Mouse (Mus musculus) neural tube, embryonic 14.5 days (tissue): ENCODE measurements around the gene Gm17720. TPM values are rescaled to one million over a fixed set of nuclear protein-coding genes. Genes with fewer than 3 reads are reported as not detected.

Source experiments
- ATAC-seq: fragments of 200-750 bp; cut with Nextera tagmentation; 2 replicates; pipeline ENCODE4 v1.8.0; 2017; ENCODE audit warnings: low read depth, mild to moderate bottlenecking, moderate TSS enrichment, moderate library complexity
- H3K27ac ChIP-seq: fragments of 300-500 bp; sonication (generic); 2 replicates; pipeline ENCODE4 v1.5.1; 2014; ENCODE audit warnings: low read depth, mild to moderate bottlenecking, control low read depth, low read length, moderate library complexity, mixed read lengths
- H3K27me3 ChIP-seq: fragments of 300-500 bp; sonication (generic); 2 replicates; pipeline ENCODE4 v1.6.1; 2014; ENCODE audit warnings: low read length; ENCODE audit not compliant: control insufficient read depth, insufficient read depth
- H3K36me3 ChIP-seq: fragments of 300-500 bp; sonication (generic); 2 replicates; pipeline ENCODE4 v1.6.1; 2014; ENCODE audit warnings: low read length, mixed read lengths; ENCODE audit not compliant: control insufficient read depth, insufficient read depth
- H3K4me1 ChIP-seq: fragments of 300-500 bp; sonication (generic); 2 replicates; pipeline ENCODE4 v1.6.1; 2014; ENCODE audit warnings: low read length; ENCODE audit not compliant: control insufficient read depth, insufficient read depth
- H3K4me2 ChIP-seq: fragments of 300-500 bp; sonication (generic); 2 replicates; pipeline ENCODE4 v1.6.1; 2014; ENCODE audit warnings: mild to moderate bottlenecking, low read depth, low read length, control low read depth
- H3K4me3 ChIP-seq: fragments of 300-500 bp; sonication (generic); 2 replicates; pipeline ENCODE4 v1.5.1; 2014; ENCODE audit warnings: low read depth, low read length, control low read depth, mixed read lengths
- H3K9ac ChIP-seq: fragments of 300-500 bp; sonication (generic); replicated peaks from 2 replicates; pipeline ENCODE4 v1.6.1; 2014; ENCODE audit warnings: low read depth, mild to moderate bottlenecking, control low read depth, low read length, mixed read lengths
- H3K9me3 ChIP-seq: fragments of 300-500 bp; sonication (generic); 2 replicates; pipeline ENCODE4 v1.6.1; 2016; ENCODE audit warnings: low read length; ENCODE audit not compliant: control insufficient read depth
- WGBS: fragments of 180-500 bp; shearing (Covaris S2); extraction: QIAGEN DNeasy Blood & Tissue Kit; methylation state at CpG from one replicate; pipeline ENCODE4 v1.1.7; 2014; 5-methylcytosine and 5-hydroxymethylcytosine counted together
- polyA plus RNA-seq: library from polyadenylated mRNA; unstranded; fragments of >200 nt; fragmentation: Nextera tagmentation; extraction: Ambion mirVana; gene quantifications from 2 replicates; pipeline ENCODE4 v1.2.1, GENCODE M21; 2014

Gene Gm17720
- polyA plus RNA-seq, 1 experiment from 2014 or later: not detected

DNA sequence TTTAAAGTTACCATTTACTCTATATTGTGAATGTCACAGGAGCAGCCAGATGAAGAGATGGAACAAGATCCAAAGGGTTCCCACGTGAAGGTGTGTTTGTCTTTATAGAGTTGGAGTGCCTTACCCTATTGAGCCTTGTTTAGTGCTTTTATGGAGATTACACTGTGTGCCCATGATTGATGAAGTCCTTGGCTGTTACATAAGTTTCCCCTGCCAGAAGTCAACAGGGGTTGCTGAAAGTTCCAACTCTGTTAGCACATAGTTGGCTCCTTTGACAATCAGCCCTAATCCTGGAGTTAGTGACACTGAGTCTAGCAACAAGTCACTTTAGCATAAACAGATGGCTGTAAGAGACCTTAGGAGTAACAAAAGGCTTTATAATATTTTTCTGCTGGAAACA lies 10.7 kb downstream of the Gm17720 start:
- H3K4me2 ChIP-seq: no peak overlapping the region
- no peak for ATAC-seq
- H3K9ac ChIP-seq: no peak overlapping the region
- H3K4me3 ChIP-seq: no peak overlapping the region
- H3K27me3 ChIP-seq: no peaks in the 10 kb centered on the region
- no peaks in the 10 kb centered on the region for H3K4me1 ChIP-seq
- H3K36me3 ChIP-seq: peaks cover 19% of the 10 kb centered on the region
- 57% methylated on average over 1 of the region's 1 CpGs for WGBS
- H3K27ac ChIP-seq: no peak overlapping the region
- H3K9me3 ChIP-seq: 0 out of 2 replicates have a peak, but pooled peaks cover 5% of the 10 kb centered on the region

DNA sequence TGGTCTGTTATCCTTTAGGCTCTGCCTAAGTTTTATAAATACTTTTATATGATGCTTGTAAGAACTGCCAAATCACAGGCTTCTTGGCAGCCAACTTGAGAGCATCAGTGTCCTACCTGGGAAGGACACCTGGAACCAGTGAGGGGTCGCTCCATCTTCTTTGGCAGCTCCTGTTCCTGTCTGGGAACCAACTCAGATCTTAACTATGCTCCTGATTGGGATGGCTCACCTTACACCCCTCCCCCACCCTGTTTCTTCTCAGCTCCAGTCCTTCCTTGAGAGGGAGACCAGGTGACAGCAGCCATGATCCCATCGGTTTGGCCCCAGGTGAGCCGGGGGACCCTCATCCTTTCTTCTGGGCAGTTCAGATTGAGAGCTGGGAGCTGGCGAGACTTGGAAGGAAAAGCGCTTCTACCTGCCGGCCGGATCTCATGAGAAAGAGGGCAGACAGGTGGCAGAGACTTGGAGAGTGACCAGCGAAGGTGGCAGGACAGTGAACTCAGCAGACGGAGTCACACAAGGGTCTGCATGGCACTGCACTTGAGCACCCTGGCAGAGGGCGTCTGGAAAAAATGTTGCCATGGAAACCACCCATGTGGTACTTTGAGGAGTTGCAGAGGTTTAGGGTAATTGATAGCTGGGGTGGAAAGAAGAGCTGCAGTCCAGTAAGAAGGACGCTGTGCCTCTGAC lies 20.0 kb downstream of the Gm17720 start:
- ATAC-seq: no peak
- Histone ChIP-seq H3K9me3 (no peaks in the 10 kb centered on the region), H3K27me3 (no peaks in the 10 kb centered on the region), H3K27ac (no peak overlapping the region), H3K36me3 (peaks cover 34% of the 10 kb centered on the region), H3K4me3 (no peak overlapping the region), H3K4me2 (no peak overlapping the region), H3K4me1 (peaks cover 3% of the 10 kb centered on the region; the same call in 1 of the 2 replicates), H3K9ac (no peak overlapping the region)
- 81% methylated on average over 11 of the region's 11 CpGs for WGBS

DNA sequence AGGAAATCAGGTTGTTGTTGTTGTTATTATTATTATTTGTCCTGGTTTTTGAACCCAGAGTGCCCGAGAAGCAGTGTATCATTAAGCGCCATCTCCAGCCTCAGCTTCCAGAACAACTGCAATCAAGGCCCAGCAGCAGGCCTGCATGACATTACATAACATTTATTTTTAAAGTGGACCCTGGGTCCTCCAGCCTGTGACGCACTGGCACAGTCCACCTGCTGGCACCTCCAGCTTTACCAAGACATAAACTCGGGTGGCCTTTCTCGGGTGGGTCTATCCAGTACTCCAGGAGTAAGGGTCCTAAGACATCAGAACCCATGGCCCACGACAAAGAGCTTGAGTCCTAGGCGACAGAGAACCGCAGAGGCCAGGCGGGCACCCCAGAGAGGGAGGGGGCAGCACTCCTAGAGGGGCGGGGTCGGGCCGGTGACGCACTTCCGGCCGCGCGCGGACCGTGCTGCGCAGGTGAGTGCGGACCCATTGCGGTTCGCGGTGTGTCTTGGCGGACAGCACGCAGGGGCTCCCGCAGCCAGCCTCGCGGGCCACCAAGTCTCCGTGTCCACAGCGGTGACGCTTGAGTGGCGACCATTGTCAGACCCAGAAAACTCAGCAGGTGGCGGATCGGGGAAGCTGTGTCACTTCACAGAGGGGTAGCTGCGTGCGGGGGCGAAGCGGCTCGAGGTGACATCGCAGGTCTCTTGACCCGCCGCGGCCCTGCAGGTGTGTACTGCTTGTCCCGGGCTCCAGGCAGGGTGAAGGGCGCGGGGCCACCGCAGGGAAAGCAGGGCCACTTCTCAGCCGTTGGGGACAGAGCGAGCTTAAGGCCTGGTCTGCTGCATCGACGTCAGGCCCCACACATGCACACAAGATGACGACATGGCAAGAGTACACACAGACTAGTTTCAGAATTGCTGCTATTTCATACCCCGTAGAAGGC lies 23.0 kb downstream of the Gm17720 start, which contains the start of gene Zfp612:
TSS of gene Zfp612 (plus strand) at position 465 of the 940 bp plus-strand sequence.
- Histone ChIP-seq H3K27me3 (no peaks in the 10 kb centered on the region), H3K4me2 (peak within 1 kb of the TSS; percentile 73), H3K4me1 (peaks cover 3% of the 10 kb centered on the region; the same call in 1 of the 2 replicates), H3K27ac (no peak within 1 kb of the TSS; the same call in 1 of the 2 replicates), H3K36me3 (peaks cover 17% of the 10 kb centered on the region; the same call in 1 of the 2 replicates), H3K4me3 (peak within 1 kb of the TSS; percentile 74), H3K9ac (peak within 1 kb of the TSS; percentile 72), H3K9me3 (no peaks in the 10 kb centered on the region)
- 7% methylated on average over 54 of the region's 54 CpGs for WGBS
- peak; percentile 97 for ATAC-seq

DNA sequence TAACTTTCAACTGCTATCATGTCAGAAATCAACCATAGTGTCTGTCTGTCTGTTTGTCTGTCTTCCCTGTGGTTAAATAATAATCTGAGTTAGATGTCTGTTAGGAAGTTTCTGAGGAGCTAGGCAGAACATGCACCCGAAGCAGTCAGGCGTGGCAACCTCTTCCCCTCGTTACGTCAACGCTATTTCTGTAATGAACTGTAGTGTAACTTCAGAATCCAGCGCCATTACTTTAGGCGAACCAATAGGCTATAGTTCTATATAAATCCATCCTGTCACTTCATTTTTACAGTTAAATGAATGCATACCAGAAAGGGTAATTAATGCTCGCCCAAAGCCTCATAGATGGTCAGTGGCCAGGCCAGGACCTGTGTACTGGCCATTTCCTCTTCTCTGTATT lies 28.1 kb downstream of the Gm17720 start:
- no peaks in the 10 kb centered on the region for H3K9me3 ChIP-seq
- no peaks in the 10 kb centered on the region for H3K27me3 ChIP-seq
- H3K4me1 ChIP-seq: no peaks in the 10 kb centered on the region
- no peak overlapping the region for H3K27ac ChIP-seq
- no peaks in the 10 kb centered on the region for H3K36me3 ChIP-seq
- no peak for ATAC-seq
- H3K4me3 ChIP-seq: no peak overlapping the region
- WGBS: 88% methylated on average over 8 of the region's 8 CpGs
- H3K9ac ChIP-seq: no peak overlapping the region
- H3K4me2 ChIP-seq: no peak overlapping the region

DNA sequence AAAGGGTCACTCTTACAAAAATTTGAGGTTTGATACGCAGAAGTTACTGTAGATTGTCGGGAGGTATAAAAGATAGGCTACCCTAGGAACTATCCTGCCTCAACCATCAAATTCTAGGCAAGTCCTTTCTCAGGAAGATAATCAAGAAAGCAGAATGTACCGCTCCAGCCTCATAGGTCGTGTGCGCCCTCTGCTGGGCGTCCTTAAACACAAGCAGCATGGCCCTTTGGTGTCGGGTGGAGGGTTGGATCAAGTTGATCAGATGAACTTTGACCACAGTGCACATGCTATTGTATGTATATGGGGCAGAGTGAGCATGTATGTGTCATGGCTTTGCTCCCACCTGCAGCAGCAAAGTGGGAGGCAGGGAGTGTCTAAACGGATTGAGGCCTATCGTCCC lies 31.0 kb downstream of the Gm17720 start:
- Histone ChIP-seq H3K36me3 (no peaks in the 10 kb centered on the region), H3K27me3 (no peaks in the 10 kb centered on the region), H3K4me2 (no peak overlapping the region), H3K27ac (no peak overlapping the region), H3K4me1 (no peaks in the 10 kb centered on the region), H3K4me3 (no peak overlapping the region), H3K9ac (no peak overlapping the region), H3K9me3 (no peaks in the 10 kb centered on the region)
- ATAC-seq: no peak
- 16% methylated on average over 9 of the region's 9 CpGs for WGBS

DNA sequence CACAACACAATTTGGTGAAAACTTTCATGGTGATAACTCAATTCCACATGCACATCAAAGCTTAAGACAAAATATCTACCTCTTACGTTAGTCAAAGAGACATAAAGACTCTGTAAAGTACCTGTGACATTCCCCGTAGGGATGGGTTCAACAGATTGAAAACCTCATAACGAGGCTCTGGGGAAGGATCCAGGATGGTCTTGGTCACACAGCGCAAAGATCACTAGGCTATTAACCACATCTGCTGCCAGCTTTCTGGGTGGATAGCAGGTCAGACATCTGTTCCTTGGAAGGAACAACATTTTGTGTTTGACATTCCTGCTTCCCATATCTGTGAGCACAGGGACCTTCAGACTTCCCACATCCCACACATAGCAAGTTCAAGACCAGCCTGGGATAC lies 32.8 kb downstream of the Gm17720 start:
- WGBS: 89% methylated on average over 4 of the region's 4 CpGs
- Histone ChIP-seq H3K9me3 (no peaks in the 10 kb centered on the region), H3K36me3 (no peaks in the 10 kb centered on the region)

DNA sequence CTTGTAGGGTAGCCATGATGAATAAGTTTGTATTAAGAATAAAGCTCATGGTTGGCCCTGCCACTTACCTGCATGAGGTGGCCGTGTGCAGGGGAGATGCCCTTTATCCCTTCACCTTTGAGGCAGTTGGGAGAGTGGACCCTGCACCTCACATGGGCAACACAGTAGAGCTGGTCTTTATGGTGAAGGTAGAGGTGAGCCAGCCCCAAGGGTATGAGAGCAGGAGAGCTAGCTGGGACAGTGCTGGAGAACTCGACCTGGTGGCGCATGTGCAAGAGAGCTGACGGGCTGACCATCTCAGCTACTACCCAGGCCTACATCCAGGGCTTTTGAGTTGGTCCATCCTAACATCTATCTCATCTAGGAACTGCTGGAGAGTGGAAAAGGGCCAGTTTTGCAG lies 36.9 kb downstream of the Gm17720 start:
- H3K4me2 ChIP-seq: no peak overlapping the region
- 89% methylated on average over 4 of the region's 4 CpGs for WGBS
- ATAC-seq: no peak
- no peaks in the 10 kb centered on the region for H3K27me3 ChIP-seq
- H3K4me3 ChIP-seq: no peak overlapping the region
- no peak overlapping the region for H3K9ac ChIP-seq
- no peak overlapping the region for H3K27ac ChIP-seq
- no peaks in the 10 kb centered on the region for H3K4me1 ChIP-seq
- H3K9me3 ChIP-seq: no peaks in the 10 kb centered on the region
- H3K36me3 ChIP-seq: no peaks in the 10 kb centered on the region

More for the DNA sequence above, 32.8 kb downstream of the Gm17720 start:
- Histone ChIP-seq H3K4me3 (no peak overlapping the region), H3K27me3 (no peaks in the 10 kb centered on the region), H3K4me1 (no peaks in the 10 kb centered on the region), H3K9ac (no peak overlapping the region), H3K4me2 (no peak overlapping the region), H3K27ac (no peak overlapping the region)
- no peak for ATAC-seq

DNA sequence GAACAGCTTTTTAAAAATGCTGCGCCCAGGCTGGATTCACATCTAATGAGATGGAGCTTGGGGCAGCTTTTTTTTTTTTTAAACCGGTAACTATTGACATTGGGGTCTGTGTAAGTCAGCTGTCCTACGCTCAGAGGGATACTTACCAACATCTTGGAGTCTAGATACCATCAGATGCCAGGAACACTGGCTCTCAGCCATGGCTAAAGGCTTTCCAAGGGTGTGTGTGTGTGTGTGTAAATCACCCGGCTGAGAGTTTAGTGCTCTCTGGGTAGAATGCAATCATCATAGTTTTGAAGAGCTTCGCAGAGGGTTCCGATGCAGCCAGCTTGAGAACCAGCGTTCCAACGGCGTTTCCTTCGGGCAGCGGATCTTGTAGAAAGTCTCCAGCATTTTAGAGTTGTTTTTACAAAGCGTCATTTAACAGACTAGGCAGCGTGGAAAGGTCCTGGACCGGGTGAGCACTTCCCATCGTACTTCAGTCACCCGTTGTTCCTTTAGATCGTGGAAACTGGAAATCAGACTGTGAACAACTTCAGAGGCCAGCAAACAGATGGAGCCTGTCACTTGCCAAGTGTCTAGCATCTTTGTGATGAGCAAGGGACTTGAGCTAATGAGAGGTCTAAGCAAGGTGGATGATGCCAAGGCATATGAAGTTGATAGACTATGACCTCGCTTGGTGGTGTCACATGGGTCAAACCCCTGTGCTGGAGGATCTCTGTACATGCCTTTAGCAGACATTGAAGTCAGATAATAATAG lies 37.8 kb downstream of the Gm17720 start:
- Histone ChIP-seq H3K27ac (no peak overlapping the region), H3K36me3 (no peaks in the 10 kb centered on the region), H3K9me3 (no peaks in the 10 kb centered on the region), H3K4me3 (no peak overlapping the region), H3K4me1 (no peaks in the 10 kb centered on the region), H3K9ac (no peak overlapping the region), H3K4me2 (no peak overlapping the region), H3K27me3 (no peaks in the 10 kb centered on the region)
- ATAC-seq: no peak
- 94% methylated on average over 18 of the region's 18 CpGs for WGBS
